Mouse (Mus musculus) left cerebral cortex, adult 8-10 months (tissue): Measurements from ENCODE around the gene Atp2c2. TPM values are rescaled to one million over a fixed set of nuclear protein-coding genes. Genes with fewer than 3 reads are reported as not detected.
A peak's percentile ranks its signal among the peaks of the same experiment; 100 is the strongest.

Experiments used
- DNase-seq, 2 experiments: peaks; one replicate each; pipeline ENCODE4 v3.0.0; 2022; ENCODE audit warnings: low spot score in 2 of 2
- total RNA-seq, 4 experiments: library from RNA; stranded (reverse); gene quantifications; 2 replicates each; pipeline ENCODE4 v1.2.4; 2022

The Atp2c2 gene
- total RNA-seq, 4 experiments from 2014 or later: 1.5 to 2.0 (median 1.8) TPM

DNA sequence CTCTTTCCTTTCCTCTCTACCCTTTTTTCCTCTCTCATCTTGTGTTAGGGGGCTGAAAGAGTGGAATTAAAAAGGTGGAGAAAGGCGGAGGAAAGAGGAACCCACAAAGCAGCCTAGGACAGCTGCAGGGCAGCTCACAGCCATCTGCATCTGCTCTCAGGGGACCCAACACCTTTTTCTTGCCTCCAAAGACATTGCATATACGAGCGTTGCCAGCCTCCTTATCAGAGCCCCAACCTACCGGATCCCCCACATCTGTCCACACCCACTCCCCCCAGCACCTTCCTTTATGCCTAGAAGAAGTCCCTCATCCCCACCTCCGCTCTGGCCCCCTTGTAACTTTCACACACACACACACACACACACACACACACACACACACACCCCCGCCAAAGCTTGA, 83.8 kb downstream of the Atp2c2 start:
- DNase-seq: no peak

DNA sequence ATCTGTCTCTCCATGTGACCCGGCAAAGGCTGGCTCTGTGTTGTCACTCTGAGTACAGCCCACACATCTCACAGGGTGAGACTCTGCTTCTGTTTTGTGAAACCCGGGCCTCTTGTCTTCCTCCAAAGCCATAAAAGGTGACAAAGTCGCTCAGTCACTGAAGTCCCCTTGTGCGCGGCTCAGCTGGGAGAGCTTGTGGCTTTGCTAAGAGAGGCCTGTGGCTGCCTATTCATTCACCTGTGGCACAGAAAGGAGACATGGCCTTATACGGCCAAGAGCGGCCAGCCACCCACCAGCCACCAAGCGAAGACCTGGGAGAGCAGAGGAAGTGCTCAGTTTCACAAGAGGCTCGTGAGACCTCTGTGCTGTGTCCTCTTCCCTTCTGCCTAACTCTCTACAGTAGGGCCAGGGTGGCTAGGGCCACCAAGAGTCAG, 84.3 kb downstream of the Atp2c2 start:
- no peak for DNase-seq

DNA sequence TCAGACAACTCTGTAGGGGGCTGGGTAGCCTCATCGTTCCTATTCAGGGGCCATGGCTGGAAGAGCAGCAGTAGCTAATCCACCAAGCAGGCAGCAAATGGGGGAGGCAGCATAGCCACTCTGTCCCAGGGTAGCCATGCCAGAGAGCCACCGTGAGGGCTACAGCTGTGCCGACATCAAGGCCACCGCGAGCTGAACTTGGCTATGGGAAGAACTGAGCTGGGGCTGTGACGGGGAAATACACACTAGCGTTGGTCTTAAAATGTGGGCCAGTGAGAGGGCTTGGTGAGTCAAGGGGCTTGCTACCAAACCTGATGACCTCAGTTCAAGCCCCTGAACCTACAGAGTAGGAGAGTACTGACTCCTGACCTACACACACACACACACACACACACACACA, 84.9 kb downstream of the Atp2c2 start:
- no peak for DNase-seq

DNA sequence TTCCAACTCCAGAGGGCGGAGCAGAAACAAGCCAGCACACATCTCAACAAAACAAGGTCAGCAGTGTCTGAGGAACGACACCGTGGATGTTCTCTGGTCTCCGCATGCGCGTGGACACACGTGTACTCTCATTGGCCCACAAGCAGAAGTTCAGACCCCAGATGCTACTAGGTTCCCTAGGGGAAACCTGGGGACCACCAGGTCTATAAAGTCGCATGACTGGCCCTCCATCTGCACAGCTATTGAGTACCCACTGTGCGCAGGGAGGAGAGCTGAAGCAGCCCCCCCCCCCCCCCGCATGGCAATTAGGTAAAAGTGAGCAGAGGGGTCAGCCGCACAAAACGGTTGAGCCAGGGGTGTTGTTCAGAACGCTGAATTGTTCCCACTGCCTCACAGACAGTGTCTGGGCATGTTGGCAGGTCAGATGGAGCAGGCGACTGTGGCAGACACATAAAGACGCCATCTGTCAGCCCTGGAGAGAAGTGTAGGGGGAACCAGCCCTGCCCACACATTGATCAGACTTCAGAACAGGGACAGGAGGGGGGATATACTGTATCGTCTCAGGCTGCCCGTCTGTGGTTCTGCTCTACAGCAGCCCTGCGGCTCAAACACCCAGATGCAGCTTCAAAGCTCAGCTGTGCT, 86.1 kb downstream of the Atp2c2 start:
- no peak for DNase-seq

DNA sequence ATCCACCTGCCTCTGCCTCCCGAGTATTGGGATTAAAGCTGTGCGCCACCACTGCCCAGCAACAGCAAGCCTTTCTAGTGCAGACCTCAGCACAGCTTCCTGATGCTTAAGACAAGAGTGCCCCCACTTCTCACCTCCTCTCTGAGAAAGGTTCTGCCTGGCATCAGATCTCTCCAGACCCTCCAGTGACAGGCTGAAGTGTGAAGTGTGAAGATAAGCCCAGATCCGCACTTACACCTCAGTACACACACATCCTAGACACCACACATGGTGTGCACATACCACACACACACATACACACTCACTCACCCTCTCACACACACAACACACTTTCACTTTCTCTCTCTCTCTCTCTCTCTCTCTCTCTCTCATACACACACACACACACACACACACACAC, 87.1 kb downstream of the Atp2c2 start:
- DNase-seq: no peak

DNA sequence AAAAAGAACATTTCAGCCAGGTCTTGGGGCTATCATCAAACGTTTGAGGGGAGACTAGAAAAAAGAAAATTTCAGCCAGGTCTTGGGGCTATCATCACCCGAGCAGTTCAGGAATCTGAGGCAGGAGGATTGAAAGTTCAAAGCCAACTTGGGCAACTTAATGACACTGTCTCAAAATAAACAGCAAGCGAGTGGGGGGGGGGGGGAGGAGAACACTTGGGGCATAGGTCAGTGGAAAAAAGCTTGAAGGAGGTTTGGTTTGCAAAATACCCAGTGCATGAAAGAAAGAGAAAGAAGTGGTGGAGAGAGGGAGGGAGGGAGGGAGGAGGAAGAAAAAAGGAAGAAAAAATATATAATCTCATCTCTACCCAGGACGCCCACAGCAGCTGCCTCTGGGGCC, 87.5 kb downstream of the Atp2c2 start:
- DNase-seq: no peak

DNA sequence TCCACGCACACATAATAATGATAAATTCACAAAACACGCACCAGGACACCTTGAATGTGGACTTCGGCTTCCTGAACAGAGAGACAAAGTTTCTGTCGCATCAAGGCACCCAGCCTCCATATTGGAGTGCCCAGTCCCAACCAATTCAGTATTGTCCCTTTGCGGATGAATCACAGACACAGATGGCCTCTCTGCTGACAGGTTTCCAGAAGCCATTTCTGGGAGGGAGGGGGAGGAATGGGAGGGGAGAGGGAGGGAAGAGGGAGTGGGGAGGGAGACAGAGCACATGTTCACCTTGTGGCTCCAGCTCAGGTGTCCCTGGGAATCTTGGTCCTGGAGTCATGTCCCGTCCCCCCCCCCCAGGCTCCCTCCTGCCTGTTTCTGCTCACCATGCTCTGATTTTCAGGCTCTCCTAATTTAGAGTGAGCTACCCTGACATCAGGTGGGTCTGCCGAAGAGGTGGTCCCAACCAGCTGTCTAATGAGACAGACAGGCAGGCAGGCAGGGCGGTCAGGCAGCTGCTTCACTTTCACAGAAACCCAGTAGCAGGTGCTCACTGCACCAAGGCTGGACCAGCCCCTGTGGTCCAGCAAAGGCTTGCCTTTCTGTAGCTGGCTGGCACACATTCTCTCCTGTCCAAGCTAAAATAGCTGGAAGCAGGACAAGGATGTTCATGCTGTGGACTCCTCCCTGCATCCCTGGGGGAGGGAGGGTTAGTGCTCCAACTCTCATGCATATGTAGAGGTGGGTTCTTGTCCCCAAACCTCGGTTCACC, 89.0 kb downstream of the Atp2c2 start:
- no peak for DNase-seq

DNA sequence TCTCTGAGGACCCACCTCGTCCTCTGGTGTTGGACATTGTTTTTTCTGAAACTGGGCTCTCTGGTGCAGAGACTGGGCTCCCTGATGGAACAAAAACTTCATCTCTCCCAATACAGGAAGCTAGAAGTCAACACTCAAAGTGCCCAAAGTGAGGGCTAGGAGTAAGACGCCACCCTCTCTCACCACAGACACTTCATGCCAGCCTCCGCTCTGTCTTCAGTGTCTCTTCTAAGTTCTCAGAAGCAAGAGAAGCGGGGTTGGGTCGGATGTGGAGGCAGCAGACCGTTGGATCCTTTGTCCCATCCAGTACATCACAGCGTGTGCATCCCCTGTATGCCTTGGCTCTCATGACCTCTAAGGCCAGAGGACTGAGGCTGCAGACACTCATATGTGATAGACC, 89.8 kb downstream of the Atp2c2 start:
- DNase-seq: no peak

DNA sequence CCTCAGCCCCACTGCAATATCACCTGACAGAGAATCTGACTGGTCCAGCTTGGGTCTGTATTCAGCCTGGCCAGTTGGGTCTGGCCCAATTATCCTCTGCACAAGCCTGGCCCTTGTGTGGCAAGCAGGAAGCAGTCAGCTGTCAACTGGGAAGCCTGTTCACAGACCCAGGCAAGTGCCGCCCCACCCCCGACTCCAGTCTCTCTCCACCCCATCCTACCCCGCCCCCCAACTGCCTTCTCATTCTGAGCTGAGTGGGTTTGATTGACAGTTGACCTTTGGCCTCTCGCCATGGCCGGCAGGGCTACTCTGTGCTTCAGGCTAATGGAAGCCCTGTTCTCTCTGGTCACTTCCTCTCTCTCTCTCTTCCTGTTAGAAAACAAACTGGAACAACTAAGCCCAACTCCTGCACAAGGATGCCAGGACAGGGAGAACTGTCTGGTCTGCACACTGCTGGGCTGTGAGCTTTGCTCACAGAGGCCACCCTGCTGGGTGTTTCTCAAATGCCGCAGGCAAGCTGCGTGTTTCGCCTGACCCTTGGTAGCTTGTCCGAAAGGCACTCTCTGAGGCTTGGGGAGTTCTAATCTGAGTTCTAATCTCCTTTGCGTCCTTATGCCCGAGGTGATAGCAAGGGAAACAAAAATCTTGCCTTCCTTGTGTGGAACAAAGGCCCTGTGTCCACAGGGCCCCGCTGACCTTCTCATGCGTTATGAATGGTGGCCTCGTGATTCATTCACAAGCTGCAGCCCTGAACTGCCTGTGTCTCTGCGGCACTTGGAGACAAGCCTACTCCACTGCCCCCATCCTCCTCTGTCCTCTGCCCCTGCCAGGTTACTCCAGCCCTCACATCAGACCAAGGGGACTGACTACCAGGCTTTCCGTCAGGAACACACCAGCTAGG, 92.2 kb downstream of the Atp2c2 start:
- DNase-seq: no peak

DNA sequence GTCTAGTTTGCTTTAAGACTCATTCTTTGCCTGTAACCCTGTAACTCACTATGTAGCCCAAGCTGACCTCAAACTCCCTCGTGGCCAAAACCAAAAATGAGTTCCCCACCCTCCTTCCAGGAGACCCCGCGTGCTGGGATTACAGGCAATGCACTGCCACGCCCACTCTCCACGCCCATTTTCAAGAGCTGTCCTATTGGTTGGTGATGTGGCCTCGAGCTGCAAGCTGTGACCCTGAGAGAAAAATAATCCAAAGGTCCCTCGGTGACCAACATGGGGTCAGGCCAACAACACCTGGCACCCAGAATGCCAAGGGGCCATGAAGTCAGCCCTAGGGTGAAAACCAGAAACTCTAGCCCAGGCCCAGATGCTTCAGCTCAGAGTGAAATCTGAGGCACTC, 94.9 kb downstream of the Atp2c2 start:
- DNase-seq: no peak

DNA sequence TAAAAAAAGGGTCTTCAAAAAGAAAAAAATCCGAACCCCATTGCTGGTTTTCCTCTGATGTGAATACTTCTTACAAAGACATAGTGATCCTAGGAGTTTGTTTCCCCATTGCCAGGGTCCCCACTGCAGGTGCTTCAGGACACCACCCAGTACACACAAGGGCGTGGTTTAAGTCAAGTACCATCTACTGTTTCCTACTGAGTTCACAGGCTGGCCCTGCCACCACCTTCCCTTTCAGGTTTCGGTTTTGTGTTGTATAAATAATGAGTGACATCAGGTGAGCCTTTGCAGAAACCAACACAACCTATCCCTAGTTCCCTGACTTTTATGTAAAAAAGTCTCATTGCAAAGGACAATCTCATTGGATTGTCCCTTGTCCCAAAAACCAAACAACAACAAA, 95.8 kb downstream of the Atp2c2 start:
- no peak for DNase-seq

DNA sequence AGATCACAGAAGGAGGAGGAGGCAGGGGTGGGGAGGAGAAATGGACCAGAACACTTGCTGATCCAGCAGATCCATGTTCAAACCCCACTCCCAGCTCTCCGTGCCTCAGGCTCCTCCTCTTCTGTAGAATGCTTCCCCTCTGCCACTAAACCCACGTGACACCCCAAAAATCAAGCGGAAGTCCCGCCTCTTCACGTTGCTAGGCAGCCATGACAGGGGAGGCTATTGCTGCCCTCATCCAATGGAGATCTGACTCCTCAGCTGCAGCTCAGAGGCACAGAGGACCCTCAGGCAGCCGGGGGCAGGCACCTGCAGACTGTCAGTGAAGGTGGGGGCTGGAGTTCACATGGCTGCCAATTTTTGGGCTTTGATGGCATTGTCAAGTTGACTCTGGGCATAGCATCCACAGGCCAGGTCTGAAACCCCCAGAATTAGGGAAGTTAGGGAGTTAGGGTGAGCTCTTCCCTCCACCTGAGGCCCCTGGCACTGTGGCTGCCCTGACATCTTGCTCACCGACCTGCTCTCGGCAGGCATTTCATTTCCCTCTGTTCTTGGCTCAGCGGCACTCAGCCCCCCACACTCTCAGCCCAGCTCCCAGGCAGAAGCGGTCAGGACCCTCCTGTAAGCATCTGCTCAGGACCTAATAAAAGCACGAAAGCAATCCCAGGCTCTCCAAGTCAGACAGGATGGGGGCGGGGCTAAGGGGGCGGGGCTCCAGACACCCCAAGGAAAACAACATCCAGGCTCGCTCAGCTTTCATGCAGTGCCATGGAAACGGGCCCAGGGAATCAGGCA, 98.6 kb downstream of the Atp2c2 start:
- peak in 1 of 2 experiments; percentile 76 for DNase-seq

DNA sequence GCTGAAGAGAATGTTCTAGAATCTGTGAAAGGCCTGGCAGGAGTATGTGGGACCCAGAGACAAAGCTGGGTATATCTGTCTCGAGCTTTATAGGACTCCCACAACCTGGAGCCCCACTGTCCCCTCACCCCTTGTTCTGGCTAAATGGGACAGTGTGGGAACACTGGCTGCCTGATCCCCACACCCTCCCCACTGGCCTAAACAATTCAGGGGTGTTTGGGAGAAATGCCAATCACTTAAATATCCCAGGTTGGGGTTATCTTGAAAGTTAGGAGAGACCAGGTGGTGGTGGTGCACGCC, 99.1 kb downstream of the Atp2c2 start:
- DNase-seq: no peak

DNA sequence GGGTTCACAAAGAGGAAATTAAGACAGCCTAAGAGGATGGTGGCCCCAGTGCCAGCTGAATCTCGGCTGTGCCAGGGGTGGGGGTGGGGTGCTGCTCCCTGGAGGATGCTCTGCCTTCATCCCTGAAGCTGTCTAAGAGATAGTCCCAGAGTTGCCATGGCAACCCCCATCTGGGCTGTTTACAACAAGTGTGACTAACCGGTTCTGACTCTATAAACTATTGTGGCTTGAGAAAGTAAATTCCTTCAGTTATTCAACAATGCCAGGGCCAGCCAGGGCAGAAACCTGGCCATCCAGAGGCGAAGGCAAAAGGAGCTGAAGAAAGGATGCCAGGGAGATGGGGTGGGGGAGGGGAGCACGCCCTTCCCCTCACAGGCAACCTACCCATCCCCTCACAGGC, 101.4 kb downstream of the Atp2c2 start:
- DNase-seq: peak in 1 of 2 experiments; percentile 80

DNA sequence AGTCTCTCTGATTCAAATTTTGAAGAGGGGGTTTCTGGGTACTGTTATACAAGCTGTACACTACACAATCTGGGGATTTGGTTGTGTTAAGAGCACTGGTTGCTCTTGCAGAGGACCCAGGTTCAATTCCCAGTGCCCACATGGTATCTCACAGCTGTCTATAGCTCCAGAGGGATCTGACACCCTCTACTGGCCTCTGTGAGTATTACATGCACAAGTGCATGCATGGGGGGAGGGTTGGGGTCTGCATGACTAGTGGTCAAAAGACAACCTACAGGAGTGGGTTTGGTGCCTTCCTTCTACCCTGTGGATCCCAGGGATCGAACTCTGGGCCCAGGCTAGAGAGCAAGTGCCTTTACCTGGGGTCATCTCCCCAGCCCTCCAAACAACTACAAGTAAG, 102.8 kb downstream of the Atp2c2 start:
- DNase-seq: no peak

DNA sequence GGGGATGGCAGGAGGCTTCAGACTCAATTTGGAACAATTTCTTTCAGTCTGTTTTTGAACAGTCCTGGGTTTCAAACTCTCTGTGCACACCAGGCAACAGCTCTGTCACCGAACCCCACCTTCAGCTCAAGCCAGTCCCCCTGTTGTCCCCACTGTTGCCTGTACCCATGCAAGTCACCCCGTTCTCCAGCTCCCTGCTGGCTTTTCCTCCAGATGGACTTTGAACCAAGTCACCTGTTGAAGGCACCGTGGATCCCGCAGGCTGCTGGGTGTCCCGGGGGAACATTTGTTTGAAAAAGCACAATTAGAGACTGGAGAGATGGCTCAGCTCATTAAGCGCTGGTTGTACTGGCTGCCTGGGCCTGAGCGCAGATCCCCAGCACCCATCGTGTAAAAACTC, 105.5 kb downstream of the Atp2c2 start:
- DNase-seq: no peak

DNA sequence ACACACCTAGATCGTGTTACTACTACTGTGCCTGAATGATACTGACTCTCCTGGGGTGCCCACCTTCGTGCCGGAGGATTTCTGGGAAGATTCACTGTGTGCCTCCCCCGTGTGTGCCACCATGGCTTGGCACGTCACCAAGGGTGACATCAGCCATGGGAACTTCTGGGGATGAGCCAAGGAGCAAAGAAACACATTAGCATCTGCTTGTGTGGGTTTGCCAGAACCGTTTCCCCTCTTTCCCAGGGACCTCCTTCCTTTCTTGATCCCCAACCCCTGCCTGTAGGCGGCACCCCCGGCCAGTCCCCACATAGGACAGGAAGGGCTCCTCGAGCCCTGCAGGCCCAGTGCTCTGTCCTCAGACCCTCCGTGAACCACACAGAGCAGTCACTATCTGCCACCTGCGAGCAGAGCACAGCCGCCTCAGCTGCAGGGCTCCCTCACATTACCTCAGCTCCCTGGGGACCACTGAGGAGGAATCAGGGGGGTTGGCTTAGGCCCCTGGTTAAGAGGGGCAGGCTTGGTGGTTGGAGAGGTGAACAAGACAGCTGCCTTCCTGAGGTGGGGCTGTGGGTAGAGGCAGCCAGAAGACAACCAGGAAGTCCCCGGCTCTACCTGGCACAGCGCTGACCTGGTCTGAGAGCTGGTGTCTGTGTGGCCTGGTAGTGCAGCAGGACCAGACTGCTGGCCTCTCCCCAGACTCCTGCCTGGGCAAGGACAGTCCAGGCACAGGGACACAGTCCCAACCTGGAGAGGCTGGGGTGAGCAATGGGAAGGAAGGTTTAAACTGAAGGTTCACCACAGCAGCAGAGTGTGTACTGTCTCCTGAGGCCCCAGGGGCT, 106.8 kb downstream of the Atp2c2 start:
- peak in 1 of 2 experiments; percentile 71 for DNase-seq
